Mouse (Mus musculus) heart, postnatal 0 days (tissue): ENCODE data around the gene Gfi1. TPM values are rescaled to one million over a fixed set of nuclear protein-coding genes. Genes with fewer than 3 reads are reported as not detected.

Source experiments
- ATAC-seq: fragments of 200-750 bp; cut with Nextera tagmentation; 2 replicates; pipeline ENCODE4 v1.8.0; 2017; ENCODE audit warnings: low read depth, moderate number of reproducible peaks, moderate library complexity; ENCODE audit not compliant: insufficient read depth
- DNase-seq: peaks from one replicate; pipeline ENCODE4 v3.0.0-alpha.2; 2016; ENCODE audit warnings: low spot score
- H3K27ac ChIP-seq: fragments of 300-500 bp; sonication (generic); 2 replicates; pipeline ENCODE4 v1.5.1; 2014; ENCODE audit warnings: low read depth, mild to moderate bottlenecking
- H3K27me3 ChIP-seq: fragments of 300-500 bp; sonication (generic); 2 replicates; pipeline ENCODE4 v1.6.1; 2014; ENCODE audit warnings: low read length, mixed read lengths; ENCODE audit not compliant: control insufficient read depth, insufficient read depth
- H3K36me3 ChIP-seq: fragments of 300-500 bp; sonication (generic); replicated peaks from 2 replicates; pipeline ENCODE4 v1.6.1; 2014; ENCODE audit warnings: low read length, mixed read lengths; ENCODE audit not compliant: control insufficient read depth, insufficient read depth
- H3K4me1 ChIP-seq: fragments of 300-500 bp; sonication (generic); 2 replicates; pipeline ENCODE4 v1.6.1; 2014; ENCODE audit warnings: antibody characterized with exemption; ENCODE audit not compliant: control insufficient read depth, insufficient read depth
- H3K4me2 ChIP-seq: fragments of 300-500 bp; sonication (generic); 2 replicates; pipeline ENCODE4 v1.6.1; 2014; ENCODE audit warnings: low read depth, mild to moderate bottlenecking, low read length, moderate library complexity
- H3K4me3 ChIP-seq: fragments of 300-500 bp; sonication (generic); 2 replicates; pipeline ENCODE4 v1.5.1; 2014; ENCODE audit warnings: low read depth, low read length
- H3K9ac ChIP-seq: fragments of 300-500 bp; sonication (generic); replicated peaks from 2 replicates; pipeline ENCODE4 v1.6.1; 2014; ENCODE audit warnings: low read depth, low read length, mixed read lengths
- H3K9me3 ChIP-seq: fragments of 300-500 bp; sonication (generic); replicated peaks from 2 replicates; pipeline ENCODE4 v1.6.1; 2016; ENCODE audit warnings: low read length; ENCODE audit not compliant: control insufficient read depth
- CTCF ChIP-seq: IDR thresholded peaks from 2 replicates; pipeline ENCODE4 v1.5.1; 2016; ENCODE audit warnings: antibody characterized with exemption, control low read depth, low read depth
- EP300 ChIP-seq: IDR thresholded peaks from 2 replicates; pipeline ENCODE4 v1.6.1; 2016; ENCODE audit warnings: antibody characterized with exemption, low read depth
- WGBS: fragments of 180-500 bp; shearing (Covaris S2); extraction: QIAGEN DNeasy Blood & Tissue Kit; methylation state at CpG from one replicate; pipeline ENCODE4 v1.1.7; 2014; 5-methylcytosine and 5-hydroxymethylcytosine counted together
- polyA plus RNA-seq: library from polyadenylated mRNA; unstranded; fragments of >200 nt; fragmentation: Nextera tagmentation; extraction: Ambion mirVana; gene quantifications from 2 replicates; pipeline ENCODE4 v1.2.1, GENCODE M21; 2015
- total RNA-seq: library from RNA; depleted of rRNA; stranded (reverse); fragments of >200 nt; gene quantifications from 2 replicates; pipeline ENCODE4 v1.2.3, GENCODE M21; 2014; ENCODE audit warnings: low replicate concordance

The Gfi1 gene
- total and polyA plus RNA-seq, 2 experiments from 2014 or later = not detected

DNA sequence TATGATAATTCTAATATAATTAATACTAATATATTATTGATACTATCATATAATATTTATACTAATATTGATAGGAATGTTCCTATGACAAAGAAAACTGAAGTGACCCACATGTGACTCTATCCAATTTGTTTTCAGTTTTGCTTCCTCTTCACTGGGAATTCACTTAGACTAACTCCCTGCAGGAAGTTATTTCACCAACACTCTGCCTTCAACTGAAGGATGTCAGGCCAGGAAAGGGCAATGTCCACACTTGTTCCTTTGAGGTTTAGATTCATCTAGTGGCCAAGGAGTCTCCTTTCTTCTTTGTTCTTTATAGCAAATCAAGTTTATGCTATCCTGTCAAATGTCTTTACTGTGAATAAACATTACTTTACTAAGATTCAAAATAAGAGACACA is 37.8 kb upstream of the Gfi1 start:
- TF ChIP-seq CTCF = no peak
- no peak for TF ChIP-seq EP300
- Histone ChIP-seq H3K9ac (no peak overlapping the region), H3K27ac (no peak overlapping the region), H3K4me3 (no peak overlapping the region), H3K27me3 (no peaks in the 10 kb centered on the region), H3K4me1 (0 out of 2 replicates have a peak, but pooled peaks cover 2% of the 10 kb centered on the region), H3K9me3 (no peaks in the 10 kb centered on the region), H3K4me2 (no peak overlapping the region), H3K36me3 (0 out of 2 replicates have a peak, but pooled peaks cover 2% of the 10 kb centered on the region)
- DNase-seq = no peak
- no peak for ATAC-seq

DNA sequence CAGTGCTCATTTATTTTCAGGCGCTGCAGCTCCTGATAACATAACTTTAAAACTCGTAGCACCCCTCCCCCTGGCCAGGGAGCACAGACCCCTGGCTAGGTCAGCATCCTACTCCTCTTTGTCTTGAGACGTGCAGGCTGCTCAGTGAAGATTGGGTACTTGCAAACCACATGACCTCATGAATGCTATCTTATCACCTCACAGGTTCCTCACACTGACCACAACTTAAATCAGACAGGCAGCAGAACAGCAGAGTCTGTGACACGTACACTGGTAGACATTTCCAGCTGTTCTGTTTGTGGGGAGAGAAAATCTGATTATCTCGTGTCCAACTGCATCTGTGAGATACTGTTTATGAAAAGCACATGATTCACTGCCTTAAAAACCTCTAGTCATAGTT is 33.3 kb upstream of the Gfi1 start:
- Histone ChIP-seq H3K9ac (no peak overlapping the region), H3K4me3 (no peak overlapping the region), H3K9me3 (no peaks in the 10 kb centered on the region), H3K27ac (no peak overlapping the region), H3K27me3 (no peaks in the 10 kb centered on the region), H3K4me2 (no peak overlapping the region), H3K36me3 (peaks cover 15% of the 10 kb centered on the region; the same call in 1 of the 2 replicates), H3K4me1 (0 out of 2 replicates have a peak, but pooled peaks cover 2% of the 10 kb centered on the region)
- 25% methylated on average over 5 of the region's 5 CpGs for WGBS
- no peak for TF ChIP-seq CTCF
- no peak for TF ChIP-seq EP300
- DNase-seq = no peak
- ATAC-seq = no peak

GRCm38 (mm10) chr5:107756072-107756471 is 30.2 kb upstream of the Gfi1 start:
- ATAC-seq (no peak), DNase-seq (no peak)
- no peaks in the 10 kb centered on the region for H3K9me3 ChIP-seq
- H3K27me3 ChIP-seq = no peaks in the 10 kb centered on the region
- peaks cover 12% of the 10 kb centered on the region; the same call in 1 of the 2 replicates for H3K36me3 ChIP-seq
- H3K27ac ChIP-seq = no peak overlapping the region
- H3K9ac ChIP-seq = no peak overlapping the region
- H3K4me2 ChIP-seq = no peak overlapping the region
- WGBS = 78% methylated on average over 2 of the region's 2 CpGs
- 0 out of 2 replicates have a peak, but pooled peaks cover 2% of the 10 kb centered on the region for H3K4me1 ChIP-seq
- no peak overlapping the region for H3K4me3 ChIP-seq
- TF ChIP-seq EP300 (no peak), CTCF (no peak)

- no peak overlapping the region for H3K4me3 ChIP-seq
- ATAC-seq = no peak
- 80% methylated on average over 1 of the region's 1 CpGs for WGBS
- H3K27me3 ChIP-seq = no peaks in the 10 kb centered on the region
- H3K9ac ChIP-seq = no peak overlapping the region
- H3K4me1 ChIP-seq = 0 out of 2 replicates have a peak, but pooled peaks cover 5% of the 10 kb centered on the region
- H3K36me3 ChIP-seq = peaks cover 12% of the 10 kb centered on the region; the same call in 1 of the 2 replicates
- H3K27ac ChIP-seq = no peak overlapping the region
- H3K4me2 ChIP-seq = no peak overlapping the region
- no peak for TF ChIP-seq EP300
- no peak for TF ChIP-seq CTCF
- no peaks in the 10 kb centered on the region for H3K9me3 ChIP-seq
- DNase-seq = no peak
Measured at GRCm38 (mm10) chr5:107754740-107755139, 28.9 kb upstream of the Gfi1 start.

DNA sequence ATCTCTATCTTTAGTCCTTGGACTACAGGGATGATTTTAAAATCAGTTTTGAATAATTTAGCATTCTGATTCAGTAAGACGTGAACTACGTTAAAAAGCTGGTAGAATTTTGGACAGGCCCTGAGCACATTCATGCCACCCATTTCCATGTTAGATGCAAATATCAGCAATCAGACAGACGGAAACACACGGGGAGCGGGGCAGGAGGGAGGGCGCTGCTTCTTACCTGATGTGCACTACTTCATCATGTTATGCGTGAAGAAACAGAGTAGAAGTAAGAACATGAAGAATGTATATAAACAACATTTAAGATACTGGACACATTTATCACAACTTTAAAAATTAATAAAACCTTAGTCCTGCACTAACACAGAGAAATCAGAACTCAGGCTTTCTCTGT is 27.8 kb upstream of the Gfi1 start:
- Histone ChIP-seq H3K4me2 (no peak overlapping the region), H3K4me3 (no peak overlapping the region)
- 93% methylated on average over 7 of the region's 7 CpGs for WGBS

More for the DNA sequence above, 27.8 kb upstream of the Gfi1 start:
- H3K27me3 ChIP-seq = no peaks in the 10 kb centered on the region
- no peak overlapping the region for H3K27ac ChIP-seq
- TF ChIP-seq EP300 (no peak), CTCF (no peak)
- DNase-seq (no peak), ATAC-seq (no peak)
- H3K9ac ChIP-seq = no peak overlapping the region
- no peaks in the 10 kb centered on the region for H3K9me3 ChIP-seq
- 0 out of 2 replicates have a peak, but pooled peaks cover 4% of the 10 kb centered on the region for H3K4me1 ChIP-seq
- H3K36me3 ChIP-seq = peaks cover 12% of the 10 kb centered on the region; the same call in 1 of the 2 replicates
